Mouse (Mus musculus): Measurements from ENCODE around the gene Oas1g. TPM values are rescaled to one million over a fixed set of nuclear protein-coding genes. Genes with fewer than 3 reads are reported as not detected.

The Oas1g gene
- total RNA-seq, 4 experiments from 2014 or later = not detected

Small RNA genes lying within 50 kb of the gene (microRNA-seq; reads per million reads assigned to microRNA genes)
- not detected for gene Gm22907

Other genes starting within 250 kb of the Oas1g start
- gene Rasal1, start 238.8 kb downstream of the Oas1g start, total RNA-seq (2022) = not detected
- 1 to 10 TPM in 1 of 4 experiments, under 1 TPM in 3; 0.22 to 1.3 (median 0.31) TPM for gene Dtx1, start 175.7 kb downstream of the Oas1g start, total RNA-seq (2022)
- gene Oas2, start 137.8 kb downstream of the Oas1g start, total RNA-seq (2022) = under 1 TPM in 2 of 4 experiments, not detected in 2; 0.07 to 0.16 TPM
- gene Oas3, start 110.0 kb downstream of the Oas1g start, total RNA-seq (2022) = not detected
- not detected for gene Oas1e, start 92.1 kb downstream of the Oas1g start, total RNA-seq (2022)
- gene Oas1c, start 75.1 kb downstream of the Oas1g start, total RNA-seq (2022) = under 1 TPM in 2 of 4 experiments, not detected in 2; 0.21 to 0.27 TPM
- gene Oas1f, start 40.2 kb downstream of the Oas1g start, total RNA-seq (2022) = not detected
- gene Oas1h, start 26.2 kb downstream of the Oas1g start, total RNA-seq (2022) = not detected
- gene Oas1a, start 19.9 kb upstream of the Oas1g start, total RNA-seq (2022) = not detected
- not detected for gene Oas1d, start 26.9 kb upstream of the Oas1g start, total RNA-seq (2022)
- under 1 TPM in 1 of 4 experiments, not detected in 3; 0.05 TPM for gene Rph3a, start 122.5 kb upstream of the Oas1g start, total RNA-seq (2022)